18 mouse cellular contexts compared by ENCODE assay signal in the genomic region with DNA sequence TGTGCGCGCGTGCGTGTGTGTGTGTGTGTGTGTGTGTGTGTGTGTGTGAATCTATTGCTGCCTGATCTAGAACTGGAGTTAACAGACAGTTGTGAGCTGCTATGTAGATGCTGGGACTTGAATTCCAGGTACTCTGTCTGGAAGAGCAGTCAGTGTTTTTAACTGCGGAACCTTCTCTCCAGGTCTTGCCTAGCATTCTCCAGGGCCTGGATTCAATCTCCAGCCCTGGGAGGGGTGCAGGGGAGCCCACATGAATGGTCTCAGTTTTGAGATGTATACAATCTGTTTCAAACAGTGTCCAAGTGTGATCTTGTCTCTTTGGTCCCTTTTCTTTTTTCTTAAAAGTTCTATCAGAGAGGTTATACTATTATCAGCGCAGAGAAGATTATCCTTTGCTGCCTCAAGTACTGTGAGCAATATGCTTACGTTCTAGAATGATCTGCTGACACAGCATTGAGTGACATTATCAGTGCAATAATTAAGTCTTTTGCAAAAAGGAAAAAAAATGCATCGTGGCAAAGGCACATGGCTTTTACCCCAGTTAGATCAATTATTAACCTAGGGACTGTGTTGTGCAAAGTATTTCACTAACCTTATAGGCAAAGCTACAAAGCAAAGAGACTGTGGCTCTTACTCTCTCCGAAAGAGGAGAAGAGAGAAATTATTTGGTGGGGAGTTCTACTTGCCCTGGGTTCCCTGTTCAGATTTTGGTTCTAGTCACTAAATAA. TPM values are rescaled to one million over a fixed set of nuclear protein-coding genes. Genes with fewer than 3 reads are reported as not detected.
DNase-seq lines count a peak whose midpoint lies in the region; ATAC-seq and TF ChIP-seq lines count a peak whose summit lies in the region.
"Had no signal": no experiment of that assay in that cellular context is flagged by ENCODE, and none has a peak within 500 bp of the region (broad histone marks: within the 10 kb centered on the region; RNA-seq: fewer than 3 reads in every experiment).

No protein-coding gene starts in this region.

- TF ChIP-seq POLR2A in ES-Bruce4 (IDR thresholded peaks at IDR 0.05; ENCODE audit: insufficient read depth, low read length) = no peak

- no peaks in the 10 kb centered on the region for H3K36me3 ChIP-seq in ES-Bruce4 (ENCODE audit: control insufficient read depth, insufficient read depth, low read length, poor library complexity, severe bottlenecking)
- H3K36me3 ChIP-seq in intestine, embryonic 14.5 days (ENCODE audit: control insufficient read depth, insufficient read depth, low read length) = no peaks in the 10 kb centered on the region
- H3K36me3 ChIP-seq in stomach, embryonic 15.5 days = no peaks in the 10 kb centered on the region
- H3K36me3 ChIP-seq: midbrain, embryonic 12.5 days; neural tube, embryonic 15.5 days had no signal

- TF ChIP-seq EP300 in ES-Bruce4 (IDR thresholded peaks at IDR 0.05; ENCODE audit: insufficient read depth, low read depth, low read length) = no peak

- peaks cover 12% of the 10 kb centered on the region for H3K9me3 ChIP-seq in ES-Bruce4 (replicated peaks; ENCODE audit: control insufficient read depth, insufficient read depth, low read length, poor library complexity, severe bottlenecking)
- no peaks in the 10 kb centered on the region for H3K9me3 ChIP-seq in intestine, embryonic 14.5 days (ENCODE audit: control insufficient read depth, low read length)
- H3K9me3 ChIP-seq in stomach, embryonic 15.5 days = no peaks in the 10 kb centered on the region
- H3K9me3 ChIP-seq: midbrain, embryonic 12.5 days; neural tube, embryonic 15.5 days had no signal

- H3K4me2 ChIP-seq in intestine, embryonic 14.5 days (ENCODE audit: low read length) = no peak overlapping the region
- no peak overlapping the region for H3K4me2 ChIP-seq in stomach, embryonic 15.5 days
- H3K4me2 ChIP-seq: midbrain, embryonic 12.5 days; neural tube, embryonic 15.5 days had no signal

- peaks cover 5% of the 10 kb centered on the region for H3K4me1 ChIP-seq in ES-Bruce4 (ENCODE audit: control insufficient read depth, insufficient read depth, low read length)
- no peaks in the 10 kb centered on the region for H3K4me1 ChIP-seq in intestine, embryonic 14.5 days (replicated peaks; ENCODE audit: control insufficient read depth, insufficient read depth, low read length)
- H3K4me1 ChIP-seq in stomach, embryonic 15.5 days = 0 out of 2 replicates have a peak, but pooled peaks cover 2% of the 10 kb centered on the region
- H3K4me1 ChIP-seq: midbrain, embryonic 12.5 days; neural tube, embryonic 15.5 days had no signal

- H3K27me3 ChIP-seq in ES-Bruce4 (ENCODE audit: control insufficient read depth, insufficient read depth, low read length, poor library complexity, severe bottlenecking) = no peaks in the 10 kb centered on the region
- H3K27me3 ChIP-seq in intestine, embryonic 14.5 days (replicated peaks; ENCODE audit: control insufficient read depth, insufficient read depth, low read length) = no peaks in the 10 kb centered on the region
- no peaks in the 10 kb centered on the region for H3K27me3 ChIP-seq in stomach, embryonic 15.5 days (replicated peaks)
- H3K27me3 ChIP-seq: midbrain, embryonic 12.5 days; neural tube, embryonic 15.5 days had no signal

- no peak for DNase-seq in intestine, embryonic 14.5 days (ENCODE audit: low spot score)
- peak; percentile 21 for DNase-seq in large intestine, adult 2 months (ENCODE audit: low read depth, low spot score)
- no peak for DNase-seq in layer of hippocampus, adult 2 months (ENCODE audit: low spot score in 2 of 2)
- no peak for DNase-seq in spleen, adult 18-20 months
- no peak for DNase-seq in ovary, adult 18-20 months (ENCODE audit: low spot score)
- DNase-seq: cerebellum, postnatal 36 days; gastrocnemius, adult 2 months; heart, adult 2 months; lung, postnatal 14 days; retina, postnatal 1 day; thymus, adult 18-20 months had no signal

- no peak overlapping the region for H3K4me3 ChIP-seq in ES-Bruce4 (ENCODE audit: low read depth, low read length)
- no peak overlapping the region for H3K4me3 ChIP-seq in intestine, embryonic 14.5 days (ENCODE audit: low read depth, low read length)
- H3K4me3 ChIP-seq in stomach, embryonic 15.5 days (replicated peaks) = no peak overlapping the region
- H3K4me3 ChIP-seq in layer of hippocampus, adult 2 months = no peak overlapping the region
- H3K4me3 ChIP-seq: gastrocnemius, adult 2 months; heart, adult 2 months; midbrain, embryonic 12.5 days; neural tube, embryonic 15.5 days had no signal

- peak overlapping the region; percentile 72 for H3K9ac ChIP-seq in ES-Bruce4 (ENCODE audit: low read depth, poor library complexity, severe bottlenecking)
- no peak overlapping the region for H3K9ac ChIP-seq in intestine, embryonic 14.5 days (ENCODE audit: low read length)
- no peak overlapping the region for H3K9ac ChIP-seq in stomach, embryonic 15.5 days
- H3K9ac ChIP-seq: midbrain, embryonic 12.5 days; neural tube, embryonic 15.5 days had no signal

- no peak for TF ChIP-seq CTCF in ES-Bruce4 (IDR thresholded peaks at IDR 0.05; ENCODE audit: low read depth, low read length)
- no peak for TF ChIP-seq CTCF in layer of hippocampus, adult 2 months (conservative IDR thresholded peaks at IDR 0.05)

- peak overlapping the region; percentile 98 for H3K27ac ChIP-seq in ES-Bruce4 (ENCODE audit: insufficient read depth, low read length)
- H3K27ac ChIP-seq in intestine, embryonic 14.5 days (ENCODE audit: low read depth) = peak overlapping the region; percentile 59; the same call in 1 of the 2 replicates
- peak overlapping the region; percentile 59; the same call in 1 of the 2 replicates for H3K27ac ChIP-seq in stomach, embryonic 15.5 days
- no peak overlapping the region for H3K27ac ChIP-seq in layer of hippocampus, adult 2 months
- H3K27ac ChIP-seq: gastrocnemius, adult 2 months; heart, adult 2 months; midbrain, embryonic 12.5 days; neural tube, embryonic 15.5 days had no signal

- WGBS in intestine, embryonic 14.5 days = 78% methylated on average over 9 of the region's 9 CpGs
- WGBS in large intestine, adult 2 months = 67% methylated on average over 9 of the region's 9 CpGs
- WGBS in stomach, embryonic 15.5 days = 79% methylated on average over 9 of the region's 9 CpGs

- no peak; the same call in 1 of the 2 replicates for ATAC-seq in intestine, embryonic 14.5 days (replicated peaks; ENCODE audit: low FRiP score, low TSS enrichment, low read depth)
- ATAC-seq in stomach, embryonic 15.5 days (ENCODE audit: insufficient read depth, low FRiP score, low read depth) = peak; percentile 56; the same call in 1 of the 2 replicates
- ATAC-seq: CD4-positive, CD25-positive, alpha-beta regulatory T cell, adult 4 months; forebrain, embryonic 16.5 days; inflammation-experienced regulatory T-cells, adult 6 months had no signal

RNA-seq across cellular contexts. Expression of a gene that starts 32.0 kb away (rescaled TPM):
- polyA plus RNA-seq in ES-Bruce4 (2011; ENCODE audit: insufficient read depth, insufficient read length, low read depth, missing spikeins) = 315 and 353 TPM in 2 replicates
- polyA plus RNA-seq in intestine, embryonic 14.5 days (2014; fragmentation: Nextera tagmentation; extraction: Ambion mirVana) = 66.5 and 68.4 TPM in 2 replicates
- 32.5 and 38.3 TPM in 2 replicates for polyA plus RNA-seq in large intestine, adult 2 months (2012; rRNA removed)
- polyA plus RNA-seq in stomach, embryonic 15.5 days (2015; fragmentation: Nextera tagmentation; extraction: Ambion mirVana) = 127 and 132 TPM in 2 replicates
- total RNA-seq in layer of hippocampus, adult 2 months (2021) = 100 to 1,000 TPM; 330 to 344 TPM

RNA-seq across cellular contexts. Expression of a gene that starts 56.5 kb away (rescaled TPM):
- polyA plus RNA-seq in ES-Bruce4 (2011; ENCODE audit: insufficient read depth, insufficient read length, low read depth, missing spikeins) = 396 and 407 TPM in 2 replicates
- 216 and 226 TPM in 2 replicates for polyA plus RNA-seq in intestine, embryonic 14.5 days (2014; fragmentation: Nextera tagmentation; extraction: Ambion mirVana)
- 78.2 and 80.0 TPM in 2 replicates for polyA plus RNA-seq in large intestine, adult 2 months (2012; rRNA removed)
- polyA plus RNA-seq in stomach, embryonic 15.5 days (2015; fragmentation: Nextera tagmentation; extraction: Ambion mirVana) = 306 and 312 TPM in 2 replicates
- 100 to 1,000 TPM; 161 to 162 TPM for total RNA-seq in layer of hippocampus, adult 2 months (2021)
